Mouse (Mus musculus) limb, embryonic 10.5 days (tissue): Measurements from ENCODE around the gene Trpm7. TPM values are rescaled to one million over a fixed set of nuclear protein-coding genes. Genes with fewer than 3 reads are reported as not detected.
A peak's percentile ranks its signal among the peaks of the same experiment; 100 is the strongest.

Source experiments
- DNase-seq: peaks from one replicate; pipeline ENCODE4 v3.0.0-alpha.2; 2017; ENCODE audit warnings: low spot score
- H3K27ac ChIP-seq: fragments of 300-500 bp; sonication (generic); 2 replicates; pipeline ENCODE4 v1.5.1; 2016; ENCODE audit warnings: mild to moderate bottlenecking
- H3K27me3 ChIP-seq: fragments of 300-500 bp; sonication (generic); 2 replicates; pipeline ENCODE4 v1.6.1; 2016; ENCODE audit warnings: low read depth, mild to moderate bottlenecking; ENCODE audit not compliant: poor library complexity, severe bottlenecking
- H3K36me3 ChIP-seq: fragments of 300-500 bp; sonication (generic); 2 replicates; pipeline ENCODE4 v1.6.1; 2016; ENCODE audit warnings: mild to moderate bottlenecking, moderate library complexity
- H3K4me1 ChIP-seq: fragments of 300-500 bp; sonication (generic); 2 replicates; pipeline ENCODE4 v1.6.1; 2016
- H3K4me3 ChIP-seq: fragments of 300-500 bp; sonication (generic); 2 replicates; pipeline ENCODE4 v1.5.1; 2016; ENCODE audit warnings: mild to moderate bottlenecking, moderate library complexity
- H3K9me3 ChIP-seq: fragments of 300-500 bp; sonication (generic); replicated peaks from 2 replicates; pipeline ENCODE4 v1.6.1; 2016; ENCODE audit warnings: mild to moderate bottlenecking
- WGBS: fragments of 180-500 bp; shearing (Covaris S2); methylation state at CpG from one replicate; pipeline ENCODE4 v1.1.7; 2016; 5-methylcytosine and 5-hydroxymethylcytosine counted together
- polyA plus RNA-seq: library from polyadenylated mRNA; unstranded; fragments of >200 nt; fragmentation: Nextera tagmentation; extraction: Ambion mirVana; gene quantifications from 2 replicates; pipeline ENCODE4 v1.2.1, GENCODE M21; 2016

The Trpm7 gene
- polyA plus RNA-seq, 1 experiment from 2014 or later, result 63.8 TPM

- Histone ChIP-seq H3K27me3 (no peaks in the 10 kb centered on the region), H3K4me3 (no peak overlapping the region), H3K4me1 (0 out of 2 replicates have a peak, but pooled peaks cover 9% of the 10 kb centered on the region), H3K9me3 (no peaks in the 10 kb centered on the region), H3K36me3 (no peaks in the 10 kb centered on the region), H3K27ac (no peak overlapping the region)
- DNase-seq, result no peak
- WGBS, result 98% methylated on average over 1 of the region's 1 CpGs
These were observed 2.0 kb upstream of the Trpm7 start for GRCm38 (mm10) chr2:126877991-126878390.

GRCm38 (mm10) chr2:126875516-126875835, 554 bp downstream of the Trpm7 start:
- Histone ChIP-seq H3K4me1 (0 out of 2 replicates have a peak, but pooled peaks cover 9% of the 10 kb centered on the region), H3K36me3 (no peaks in the 10 kb centered on the region), H3K4me3 (peak overlapping the region; percentile 83), H3K27ac (peak overlapping the region; percentile 94), H3K9me3 (no peaks in the 10 kb centered on the region), H3K27me3 (no peaks in the 10 kb centered on the region)
- 0% methylated on average over 18 of the region's 18 CpGs for WGBS
- DNase-seq, result no peak

GRCm38 (mm10) chr2:126874809-126875515, 1.1 kb downstream of the Trpm7 start:
- H3K27ac ChIP-seq, result peak overlapping the region; percentile 94
- 0 out of 2 replicates have a peak, but pooled peaks cover 9% of the 10 kb centered on the region for H3K4me1 ChIP-seq
- H3K9me3 ChIP-seq, result no peaks in the 10 kb centered on the region
- H3K4me3 ChIP-seq, result peak overlapping the region; percentile 83
- 28% methylated on average over 13 of the region's 13 CpGs for WGBS
- H3K27me3 ChIP-seq, result no peaks in the 10 kb centered on the region
- H3K36me3 ChIP-seq, result no peaks in the 10 kb centered on the region
- DNase-seq, result peak; percentile 32

GRCm38 (mm10) chr2:126866301-126866700, 9.7 kb downstream of the Trpm7 start:
- Histone ChIP-seq H3K36me3 (peaks cover 5% of the 10 kb centered on the region; the same call in 1 of the 2 replicates), H3K4me3 (no peak overlapping the region), H3K9me3 (no peaks in the 10 kb centered on the region), H3K27me3 (no peaks in the 10 kb centered on the region), H3K27ac (no peak overlapping the region), H3K4me1 (no peaks in the 10 kb centered on the region)
- DNase-seq, result no peak
- WGBS, result 86% methylated on average over 1 of the region's 1 CpGs

GRCm38 (mm10) chr2:126865501-126866199, 10.4 kb downstream of the Trpm7 start:
- no peaks in the 10 kb centered on the region for H3K4me1 ChIP-seq

GRCm38 (mm10) chr2:126865026-126865425, 11.0 kb downstream of the Trpm7 start:
- Histone ChIP-seq H3K27ac (no peak overlapping the region), H3K4me1 (no peaks in the 10 kb centered on the region), H3K9me3 (no peaks in the 10 kb centered on the region), H3K27me3 (no peaks in the 10 kb centered on the region), H3K4me3 (no peak overlapping the region), H3K36me3 (peaks cover 5% of the 10 kb centered on the region; the same call in 1 of the 2 replicates)
- 92% methylated on average over 3 of the region's 3 CpGs for WGBS
- no peak for DNase-seq

More at GRCm38 (mm10) chr2:126865501-126866199, 10.4 kb downstream of the Trpm7 start:
- no peak for DNase-seq
- 93% methylated on average over 10 of the region's 10 CpGs for WGBS
- H3K4me3 ChIP-seq, result no peak overlapping the region
- H3K36me3 ChIP-seq, result peaks cover 5% of the 10 kb centered on the region; the same call in 1 of the 2 replicates
- no peaks in the 10 kb centered on the region for H3K9me3 ChIP-seq
- H3K27ac ChIP-seq, result no peak overlapping the region
- H3K27me3 ChIP-seq, result no peaks in the 10 kb centered on the region

GRCm38 (mm10) chr2:126844751-126845150, 31.3 kb downstream of the Trpm7 start:
- Histone ChIP-seq H3K36me3 (peaks cover 86% of the 10 kb centered on the region), H3K4me3 (no peak overlapping the region), H3K27ac (no peak overlapping the region), H3K27me3 (no peaks in the 10 kb centered on the region), H3K4me1 (no peaks in the 10 kb centered on the region), H3K9me3 (no peaks in the 10 kb centered on the region)
- WGBS, result 93% methylated on average over 4 of the region's 4 CpGs
- no peak for DNase-seq

- Histone ChIP-seq H3K27me3 (no peaks in the 10 kb centered on the region), H3K36me3 (peaks cover 94% of the 10 kb centered on the region)
- 93% methylated on average over 5 of the region's 5 CpGs for WGBS
These were observed 37.2 kb downstream of the Trpm7 start for GRCm38 (mm10) chr2:126838848-126839247.

GRCm38 (mm10) chr2:126817414-126817813, 58.6 kb downstream of the Trpm7 start:
- DNase-seq, result no peak
- Histone ChIP-seq H3K4me3 (no peak overlapping the region), H3K36me3 (peaks cover 81% of the 10 kb centered on the region), H3K27me3 (no peaks in the 10 kb centered on the region), H3K27ac (no peak overlapping the region), H3K9me3 (no peaks in the 10 kb centered on the region), H3K4me1 (no peaks in the 10 kb centered on the region)
- 89% methylated on average over 2 of the region's 2 CpGs for WGBS

More at GRCm38 (mm10) chr2:126838848-126839247, 37.2 kb downstream of the Trpm7 start:
- DNase-seq, result no peak
- no peaks in the 10 kb centered on the region for H3K4me1 ChIP-seq
- H3K9me3 ChIP-seq, result no peaks in the 10 kb centered on the region
- H3K27ac ChIP-seq, result no peak overlapping the region
- no peak overlapping the region for H3K4me3 ChIP-seq

GRCm38 (mm10) chr2:126816644-126817347, 59.2 kb downstream of the Trpm7 start:
- Histone ChIP-seq H3K27me3 (no peaks in the 10 kb centered on the region), H3K27ac (no peak overlapping the region), H3K4me3 (no peak overlapping the region), H3K9me3 (no peaks in the 10 kb centered on the region), H3K4me1 (no peaks in the 10 kb centered on the region), H3K36me3 (peaks cover 84% of the 10 kb centered on the region)
- DNase-seq, result no peak
- 94% methylated on average over 4 of the region's 4 CpGs for WGBS

- H3K4me1 ChIP-seq, result no peaks in the 10 kb centered on the region
- no peak for DNase-seq
- no peaks in the 10 kb centered on the region for H3K27me3 ChIP-seq
- H3K36me3 ChIP-seq, result peaks cover 84% of the 10 kb centered on the region
- no peak overlapping the region for H3K4me3 ChIP-seq
- WGBS, result 64% methylated on average over 1 of the region's 1 CpGs
- H3K9me3 ChIP-seq, result no peaks in the 10 kb centered on the region
- no peak overlapping the region for H3K27ac ChIP-seq
These were observed 60.2 kb downstream of the Trpm7 start for GRCm38 (mm10) chr2:126815822-126816221.

- Histone ChIP-seq H3K4me1 (no peaks in the 10 kb centered on the region), H3K9me3 (no peaks in the 10 kb centered on the region), H3K27ac (no peak overlapping the region), H3K4me3 (no peak overlapping the region), H3K36me3 (peaks cover 91% of the 10 kb centered on the region), H3K27me3 (no peaks in the 10 kb centered on the region)
- DNase-seq, result no peak
- 93% methylated on average over 3 of the region's 3 CpGs for WGBS
These were observed 74.0 kb downstream of the Trpm7 start for GRCm38 (mm10) chr2:126801980-126802379.

- Histone ChIP-seq H3K4me3 (no peak overlapping the region), H3K27me3 (no peaks in the 10 kb centered on the region), H3K36me3 (peaks cover 91% of the 10 kb centered on the region), H3K4me1 (no peaks in the 10 kb centered on the region), H3K9me3 (no peaks in the 10 kb centered on the region), H3K27ac (no peak overlapping the region)
- WGBS, result 90% methylated on average over 5 of the region's 5 CpGs
- DNase-seq, result no peak
These were observed 77.6 kb downstream of the Trpm7 start for GRCm38 (mm10) chr2:126798455-126798854.
